Mouse (Mus musculus): Measurements from ENCODE around the gene Vamp4. TPM values are rescaled to one million over a fixed set of nuclear protein-coding genes. Genes with fewer than 3 reads are reported as not detected.

Vamp4 gene
- total and polyA plus RNA-seq, 2 experiments from 2014 or later: 34.9 to 79.1 TPM

DNA sequence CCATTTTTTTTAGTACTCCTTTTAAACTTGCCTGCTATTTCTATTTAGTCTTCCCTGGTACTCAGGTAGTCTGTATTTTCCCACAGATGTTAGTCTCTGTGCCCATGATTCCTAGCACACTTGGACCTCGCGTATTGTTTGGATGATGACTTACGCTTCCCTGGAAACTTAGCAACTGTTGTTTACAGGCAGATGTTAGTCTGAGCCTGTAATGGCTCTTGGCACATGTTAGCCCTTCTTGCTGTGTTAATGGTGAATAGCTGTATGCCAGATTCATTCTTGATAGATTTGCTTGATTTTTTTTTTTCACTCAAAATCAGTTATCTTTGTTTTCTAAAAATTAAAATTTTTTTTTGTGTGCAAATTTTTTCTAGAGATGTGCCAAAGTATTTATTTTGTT lies 18.3 kb downstream of the Vamp4 start:
- Histone ChIP-seq H3K4me2 (ENCODE audit: low read depth) (no peak overlapping the region), H3K9ac (no peak overlapping the region), H3K9me3 (ENCODE audit: low read length) (no peaks in the 10 kb centered on the region), H3K36me3 (ENCODE audit: insufficient read depth) (peaks cover 19% of the 10 kb centered on the region), H3K4me3 (ENCODE audit: low read depth, low read length) (no peak overlapping the region), H3K4me1 (ENCODE audit: insufficient read depth) (no peaks in the 10 kb centered on the region), H3K27ac (ENCODE audit: low read depth, low read length) (no peak overlapping the region), H3K27me3 (ENCODE audit: insufficient read depth, low read length) (no peaks in the 10 kb centered on the region)
- no peak for TF ChIP-seq CTCF (IDR thresholded peaks at IDR 0.05; ENCODE audit: low read depth)
- DNase-seq: no peak
- ATAC-seq: no peak
- WGBS: 49% methylated on average over 3 of the region's 3 CpGs

DNA sequence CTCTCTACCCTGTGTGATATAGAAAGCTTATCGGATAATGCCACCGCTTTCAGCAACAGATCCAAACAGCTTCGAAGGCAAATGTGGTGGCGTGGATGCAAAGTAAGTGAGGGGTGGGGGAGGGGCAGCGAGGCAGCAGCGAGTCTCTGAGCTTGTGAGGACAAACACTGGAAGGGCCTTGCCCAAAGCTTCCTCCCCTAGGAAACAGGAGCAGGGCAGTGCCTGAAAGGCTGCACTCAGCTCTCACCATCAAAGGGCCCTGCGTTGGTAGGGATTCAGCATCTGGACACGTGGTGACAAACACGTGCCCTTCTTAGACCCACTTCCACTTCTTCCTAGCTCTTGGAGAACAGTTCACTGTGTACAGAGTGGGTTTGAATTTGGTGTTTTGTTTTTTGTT lies 19.1 kb downstream of the Vamp4 start:
- Histone ChIP-seq H3K4me1 (ENCODE audit: insufficient read depth) (no peaks in the 10 kb centered on the region), H3K4me3 (ENCODE audit: low read depth, low read length) (no peak overlapping the region), H3K9me3 (ENCODE audit: low read length) (no peaks in the 10 kb centered on the region), H3K36me3 (ENCODE audit: insufficient read depth) (peaks cover 12% of the 10 kb centered on the region), H3K27ac (ENCODE audit: low read depth, low read length) (no peak overlapping the region), H3K27me3 (ENCODE audit: insufficient read depth, low read length) (no peaks in the 10 kb centered on the region), H3K9ac (no peak overlapping the region), H3K4me2 (ENCODE audit: low read depth) (no peak overlapping the region)
- 6% methylated on average over 9 of the region's 9 CpGs for WGBS
- DNase-seq (peak; percentile 26), ATAC-seq (peak; percentile 87)
- TF ChIP-seq CTCF (IDR thresholded peaks at IDR 0.05; ENCODE audit: low read depth): no peak

DNA sequence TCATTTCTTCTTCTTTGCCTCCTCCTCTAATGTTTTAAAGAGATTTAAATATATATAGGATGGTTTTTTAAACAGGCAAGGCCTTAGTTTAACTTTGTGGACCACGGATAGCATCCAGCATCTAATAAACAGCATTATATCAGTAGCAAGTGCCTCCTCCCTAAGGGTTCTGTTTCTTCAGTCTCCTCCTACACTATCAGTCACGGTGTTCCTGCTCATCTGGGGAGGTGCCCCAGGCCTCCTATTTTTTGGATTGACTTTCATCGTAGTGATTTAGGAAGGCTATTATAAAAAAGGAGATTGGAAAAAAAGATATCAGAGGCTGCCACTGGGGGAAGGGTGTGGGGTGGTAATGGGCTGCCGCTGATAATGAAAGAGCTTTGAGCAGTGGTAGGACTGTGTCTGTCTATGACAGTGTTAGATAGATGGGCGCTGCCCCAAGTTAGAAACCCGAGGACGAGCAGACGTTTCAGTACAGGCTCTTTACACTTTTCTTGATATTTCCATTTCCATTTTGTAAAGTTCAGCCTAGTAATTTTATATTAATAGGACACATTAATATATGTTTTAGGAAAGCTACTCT lies 20.2 kb downstream of the Vamp4 start:
- Histone ChIP-seq H3K27ac (ENCODE audit: low read depth, low read length) (no peak overlapping the region), H3K36me3 (ENCODE audit: insufficient read depth) (peaks cover 8% of the 10 kb centered on the region), H3K4me2 (ENCODE audit: low read depth) (no peak overlapping the region), H3K27me3 (ENCODE audit: insufficient read depth, low read length) (no peaks in the 10 kb centered on the region), H3K9me3 (ENCODE audit: low read length) (no peaks in the 10 kb centered on the region), H3K4me1 (ENCODE audit: insufficient read depth) (no peaks in the 10 kb centered on the region), H3K9ac (no peak overlapping the region), H3K4me3 (ENCODE audit: low read depth, low read length) (no peak overlapping the region)
- WGBS: 88% methylated on average over 8 of the region's 8 CpGs
- no peak for DNase-seq
- no peak for TF ChIP-seq CTCF (IDR thresholded peaks at IDR 0.05; ENCODE audit: low read depth)
- no peak for ATAC-seq

DNA sequence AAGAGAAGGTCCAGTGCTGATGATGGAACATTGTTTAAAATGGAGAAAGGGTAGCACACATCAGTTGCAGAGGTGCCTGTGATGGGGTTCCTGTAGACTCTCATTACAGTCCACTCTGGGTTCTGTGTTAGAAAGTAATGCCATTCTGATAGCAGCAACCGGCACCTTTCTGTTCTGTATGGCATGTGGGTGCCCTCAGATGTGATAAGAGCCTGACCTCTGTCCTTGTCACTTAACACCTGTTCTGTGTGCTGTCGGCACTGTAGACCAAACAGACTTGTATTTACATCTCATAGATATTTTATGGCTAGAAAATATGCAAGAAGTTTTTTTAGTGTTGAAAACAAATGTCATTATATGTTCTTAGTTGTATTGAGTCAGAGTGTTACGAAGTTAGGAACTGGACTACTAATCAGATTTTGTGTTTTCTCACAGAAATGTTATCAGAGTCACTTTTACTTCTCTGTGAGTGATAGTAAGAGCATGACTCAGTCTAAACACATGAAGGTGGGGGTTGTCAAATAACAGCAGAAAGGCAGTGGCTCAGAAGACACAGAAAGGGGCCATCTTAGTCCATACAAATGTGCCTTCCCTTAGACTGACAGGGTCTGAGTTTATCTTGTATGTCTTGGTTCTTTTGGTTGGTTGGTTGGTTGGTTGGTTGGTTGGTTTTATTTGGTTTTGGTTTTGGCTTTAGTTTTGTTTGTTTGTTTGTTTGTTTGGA lies 27.2 kb downstream of the Vamp4 start:
- DNase-seq (no peak), ATAC-seq (no peak)
- H3K4me3 ChIP-seq (ENCODE audit: low read depth, low read length): no peak overlapping the region
- 94% methylated on average over 3 of the region's 3 CpGs for WGBS
- H3K9ac ChIP-seq: no peak overlapping the region
- no peaks in the 10 kb centered on the region for H3K27me3 ChIP-seq (ENCODE audit: insufficient read depth, low read length)
- peaks cover 22% of the 10 kb centered on the region for H3K36me3 ChIP-seq (ENCODE audit: insufficient read depth)
- H3K4me1 ChIP-seq (ENCODE audit: insufficient read depth): no peaks in the 10 kb centered on the region
- TF ChIP-seq CTCF (IDR thresholded peaks at IDR 0.05; ENCODE audit: low read depth): no peak
- no peak overlapping the region for H3K27ac ChIP-seq (ENCODE audit: low read depth, low read length)
- H3K4me2 ChIP-seq (ENCODE audit: low read depth): no peak overlapping the region
- H3K9me3 ChIP-seq (ENCODE audit: low read length): no peaks in the 10 kb centered on the region

DNA sequence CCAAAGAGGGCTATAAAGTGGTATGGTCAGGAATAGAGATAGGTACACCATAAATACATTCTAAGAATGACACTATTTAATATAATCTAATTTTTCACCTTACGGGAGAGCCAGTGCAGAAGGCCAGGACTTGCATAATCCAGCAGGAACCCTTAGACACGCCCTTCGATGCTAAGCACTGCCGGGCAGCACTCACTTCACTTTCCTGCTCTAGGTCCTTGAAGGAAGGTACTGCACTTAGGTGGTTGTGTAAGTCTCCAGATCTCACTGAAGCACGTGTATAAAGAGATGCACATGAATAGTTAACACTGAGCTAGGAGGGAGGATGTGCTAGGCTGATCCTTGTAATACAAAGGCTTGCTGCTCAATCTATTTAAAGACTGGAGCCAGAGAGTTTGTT lies 29.3 kb downstream of the Vamp4 start:
- H3K4me3 ChIP-seq (ENCODE audit: low read depth, low read length): no peak overlapping the region
- H3K36me3 ChIP-seq (ENCODE audit: insufficient read depth): peaks cover 18% of the 10 kb centered on the region
- H3K4me2 ChIP-seq (ENCODE audit: low read depth): no peak overlapping the region
- DNase-seq (no peak), ATAC-seq (no peak)
- no peak overlapping the region for H3K27ac ChIP-seq (ENCODE audit: low read depth, low read length)
- TF ChIP-seq CTCF (IDR thresholded peaks at IDR 0.05; ENCODE audit: low read depth): no peak
- no peaks in the 10 kb centered on the region for H3K4me1 ChIP-seq (ENCODE audit: insufficient read depth)
- no peaks in the 10 kb centered on the region for H3K27me3 ChIP-seq (ENCODE audit: insufficient read depth, low read length)
- H3K9me3 ChIP-seq (ENCODE audit: low read length): no peaks in the 10 kb centered on the region
- 93% methylated on average over 5 of the region's 5 CpGs for WGBS
- H3K9ac ChIP-seq: no peak overlapping the region

DNA sequence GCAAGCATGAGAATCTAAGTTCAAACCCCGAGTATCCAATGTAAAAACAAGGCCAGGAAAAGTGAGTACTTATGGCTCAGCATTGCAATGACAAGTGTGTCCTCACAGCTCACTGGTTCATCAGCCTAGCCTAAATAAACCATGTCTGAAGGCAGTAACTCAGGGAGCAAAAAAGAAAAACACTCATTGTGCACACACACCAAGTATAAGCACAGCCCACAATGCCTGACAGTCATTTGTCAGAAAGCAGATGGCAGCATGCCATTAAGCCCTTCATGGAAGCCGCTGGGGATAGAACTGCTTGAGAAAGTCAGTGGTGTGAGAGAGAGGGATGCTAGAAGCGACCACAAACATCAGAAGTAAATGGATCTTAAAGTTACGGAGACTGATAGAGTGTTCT lies 31.0 kb downstream of the Vamp4 start:
- Histone ChIP-seq H3K9me3 (ENCODE audit: low read length) (no peaks in the 10 kb centered on the region), H3K4me1 (ENCODE audit: insufficient read depth) (no peaks in the 10 kb centered on the region), H3K4me3 (ENCODE audit: low read depth, low read length) (no peak overlapping the region), H3K36me3 (ENCODE audit: insufficient read depth) (peaks cover 18% of the 10 kb centered on the region), H3K27me3 (ENCODE audit: insufficient read depth, low read length) (no peaks in the 10 kb centered on the region), H3K9ac (no peak overlapping the region), H3K27ac (ENCODE audit: low read depth, low read length) (no peak overlapping the region), H3K4me2 (ENCODE audit: low read depth) (no peak overlapping the region)
- 59% methylated on average over 4 of the region's 4 CpGs for WGBS
- no peak for DNase-seq
- no peak for TF ChIP-seq CTCF (IDR thresholded peaks at IDR 0.05; ENCODE audit: low read depth)
- ATAC-seq: peak; percentile 51

DNA sequence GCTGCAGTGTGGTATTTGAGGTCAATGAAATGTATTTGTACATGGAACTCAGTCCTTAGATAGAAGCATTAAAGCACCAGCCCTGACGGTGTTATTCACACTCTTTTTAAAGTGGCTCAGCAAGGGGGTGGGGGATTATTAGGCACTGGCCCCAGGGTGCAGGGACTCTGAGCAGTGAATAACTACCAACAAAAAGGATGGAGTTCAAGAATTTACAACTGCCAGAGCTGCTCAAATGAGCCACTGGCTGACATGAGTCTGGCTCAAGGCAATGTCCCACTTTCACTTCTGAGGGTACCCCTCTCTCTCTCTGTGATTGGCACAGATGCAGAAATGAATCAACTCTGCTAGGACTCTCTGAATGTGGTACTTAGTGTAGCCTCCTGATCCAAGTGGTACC lies 37.8 kb downstream of the Vamp4 start:
- no peak for DNase-seq
- Histone ChIP-seq H3K9ac (no peak overlapping the region), H3K4me3 (ENCODE audit: low read depth, low read length) (no peak overlapping the region), H3K36me3 (ENCODE audit: insufficient read depth) (no peaks in the 10 kb centered on the region), H3K27me3 (ENCODE audit: insufficient read depth, low read length) (no peaks in the 10 kb centered on the region), H3K4me2 (ENCODE audit: low read depth) (no peak overlapping the region), H3K9me3 (ENCODE audit: low read length) (no peaks in the 10 kb centered on the region), H3K4me1 (ENCODE audit: insufficient read depth) (no peaks in the 10 kb centered on the region), H3K27ac (ENCODE audit: low read depth, low read length) (no peak overlapping the region)
- WGBS: 10% methylated on average over 1 of the region's 1 CpGs
- TF ChIP-seq CTCF (IDR thresholded peaks at IDR 0.05; ENCODE audit: low read depth): no peak
- no peak for ATAC-seq
